Comparison of ENCODE assay signal across 8 mouse cellular contexts in the genomic region with DNA sequence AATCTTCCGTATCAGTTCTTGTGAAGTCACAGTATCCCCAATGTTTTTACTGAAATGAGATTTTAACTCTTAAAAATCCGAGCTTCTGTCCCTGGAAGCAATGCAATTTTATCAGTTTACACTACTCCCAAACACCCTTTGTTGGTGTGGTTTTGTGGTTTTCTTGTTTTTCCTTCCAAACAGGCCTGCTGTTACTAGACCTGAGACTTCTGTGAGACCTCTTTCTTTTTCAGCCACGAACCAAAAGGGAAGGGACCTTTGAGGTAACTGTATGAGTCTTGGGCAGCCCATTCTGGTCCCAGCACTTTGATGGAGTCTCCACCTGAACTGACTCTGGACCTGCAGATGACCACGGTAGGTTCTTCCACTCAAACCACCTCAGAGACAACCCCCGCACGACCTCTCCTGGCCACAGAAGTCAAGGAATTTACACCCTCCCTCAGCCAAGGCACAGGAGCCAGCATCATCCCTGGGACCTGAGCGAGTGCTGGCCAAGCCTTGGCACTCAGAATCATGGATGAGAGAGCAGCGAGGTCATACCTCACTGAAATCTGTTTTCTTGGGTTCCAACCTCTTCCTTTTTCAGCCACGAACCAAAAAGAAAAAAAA. TPM values are rescaled to one million over a fixed set of nuclear protein-coding genes. Genes with fewer than 3 reads are reported as not detected.
A peak's percentile ranks its signal among the peaks of the same experiment; 100 is the strongest.
DNase-seq lines count a peak whose midpoint lies in the region; ATAC-seq and TF ChIP-seq lines count a peak whose summit lies in the region.

No protein-coding gene starts in this region.

- peaks cover 17% of the 10 kb centered on the region for H3K27me3 ChIP-seq in heart, embryonic 11.5 days (ENCODE audit: control insufficient read depth, insufficient read depth, low read length)
- peaks cover 7% of the 10 kb centered on the region for H3K27me3 ChIP-seq in ES-Bruce4 (ENCODE audit: control insufficient read depth, insufficient read depth, low read length, poor library complexity, severe bottlenecking)
- H3K27me3 ChIP-seq in intestine, postnatal 0 days (replicated peaks; ENCODE audit: control insufficient read depth, insufficient read depth, low read length): peaks cover 16% of the 10 kb centered on the region
- 0 out of 2 replicates have a peak, but pooled peaks cover 6% of the 10 kb centered on the region for H3K27me3 ChIP-seq in stomach, embryonic 15.5 days (replicated peaks)

- H3K4me2 ChIP-seq in heart, embryonic 11.5 days: peak overlapping the region; percentile 70
- peak overlapping the region; percentile 95 for H3K4me2 ChIP-seq in intestine, postnatal 0 days (replicated peaks; ENCODE audit: low read depth)
- H3K4me2 ChIP-seq in stomach, embryonic 15.5 days: peak overlapping the region; percentile 93

- TF ChIP-seq POLR2A in ES-Bruce4 (IDR thresholded peaks at IDR 0.05; ENCODE audit: insufficient read depth, low read length): no peak

- 17% methylated on average over 9 of the region's 9 CpGs for WGBS in heart, embryonic 11.5 days (ENCODE audit: insufficient replicate concordance)
- WGBS in intestine, postnatal 0 days: 26% methylated on average over 9 of the region's 9 CpGs
- WGBS in stomach, embryonic 15.5 days: 28% methylated on average over 9 of the region's 9 CpGs

- H3K4me3 ChIP-seq in heart, embryonic 11.5 days (ENCODE audit: low read depth, low read length): peak overlapping the region; percentile 69; the same call in 1 of the 2 replicates
- no peak overlapping the region for H3K4me3 ChIP-seq in ES-Bruce4 (ENCODE audit: low read depth, low read length)
- peak overlapping the region; percentile 68; the same call in 1 of the 2 replicates for H3K4me3 ChIP-seq in intestine, postnatal 0 days (ENCODE audit: low read depth, low read length)
- peak overlapping the region; percentile 80 for H3K4me3 ChIP-seq in stomach, embryonic 15.5 days (replicated peaks)

- no peak overlapping the region for H3K27ac ChIP-seq in heart, embryonic 11.5 days (ENCODE audit: low read depth, low read length)
- no peak overlapping the region for H3K27ac ChIP-seq in ES-Bruce4 (ENCODE audit: insufficient read depth, low read length)
- H3K27ac ChIP-seq in intestine, postnatal 0 days (ENCODE audit: low read depth, low read length): no peak overlapping the region
- no peak overlapping the region for H3K27ac ChIP-seq in stomach, embryonic 15.5 days

- H3K9me3 ChIP-seq in heart, embryonic 11.5 days (replicated peaks; ENCODE audit: control insufficient read depth, low read length): peaks cover 3% of the 10 kb centered on the region; the same call in 1 of the 2 replicates
- no peaks in the 10 kb centered on the region for H3K9me3 ChIP-seq in ES-Bruce4 (replicated peaks; ENCODE audit: control insufficient read depth, insufficient read depth, low read length, poor library complexity, severe bottlenecking)
- no peaks in the 10 kb centered on the region for H3K9me3 ChIP-seq in intestine, postnatal 0 days (ENCODE audit: control insufficient read depth)
- no peaks in the 10 kb centered on the region for H3K9me3 ChIP-seq in stomach, embryonic 15.5 days

- no peak overlapping the region for H3K9ac ChIP-seq in heart, embryonic 11.5 days (ENCODE audit: low read depth, low read length)
- 0 out of 2 replicates have a peak overlapping the region, but pooled peaks have one; percentile 71 for H3K9ac ChIP-seq in ES-Bruce4 (ENCODE audit: low read depth, poor library complexity, severe bottlenecking)
- no peak overlapping the region for H3K9ac ChIP-seq in intestine, postnatal 0 days (ENCODE audit: low read depth, low read length)
- H3K9ac ChIP-seq in stomach, embryonic 15.5 days: peak overlapping the region; percentile 51; the same call in 1 of the 2 replicates

- no peaks in the 10 kb centered on the region for H3K4me1 ChIP-seq in heart, embryonic 11.5 days (ENCODE audit: control insufficient read depth, insufficient read depth, low read length)
- no peaks in the 10 kb centered on the region for H3K4me1 ChIP-seq in ES-Bruce4 (ENCODE audit: control insufficient read depth, insufficient read depth, low read length)
- no peaks in the 10 kb centered on the region for H3K4me1 ChIP-seq in intestine, postnatal 0 days (replicated peaks; ENCODE audit: control insufficient read depth, insufficient read depth, low read length)
- peaks cover 18% of the 10 kb centered on the region for H3K4me1 ChIP-seq in stomach, embryonic 15.5 days

- no peaks in the 10 kb centered on the region for H3K36me3 ChIP-seq in heart, embryonic 11.5 days (ENCODE audit: control insufficient read depth, insufficient read depth, low read length)
- no peaks in the 10 kb centered on the region for H3K36me3 ChIP-seq in ES-Bruce4 (ENCODE audit: control insufficient read depth, insufficient read depth, low read length, poor library complexity, severe bottlenecking)
- no peaks in the 10 kb centered on the region for H3K36me3 ChIP-seq in intestine, postnatal 0 days (ENCODE audit: control insufficient read depth, insufficient read depth)
- no peaks in the 10 kb centered on the region for H3K36me3 ChIP-seq in stomach, embryonic 15.5 days

- TF ChIP-seq CTCF in ES-Bruce4 (IDR thresholded peaks at IDR 0.05; ENCODE audit: low read depth, low read length): peak; percentile 7
- peak; percentile 24; the same call in 1 of the 2 replicates for TF ChIP-seq CTCF in intestine, postnatal 0 days (IDR thresholded peaks at IDR 0.05; ENCODE audit: low read depth)

- ATAC-seq in heart, embryonic 11.5 days (replicated peaks; ENCODE audit: insufficient number of reproducible peaks, low FRiP score, low TSS enrichment): no peak
- ATAC-seq in intestine, postnatal 0 days: no peak
- no peak for ATAC-seq in stomach, embryonic 15.5 days (ENCODE audit: insufficient read depth, low FRiP score, low read depth)

- no peak for TF ChIP-seq EP300 in ES-Bruce4 (IDR thresholded peaks at IDR 0.05; ENCODE audit: insufficient read depth, low read depth, low read length)

- DNase-seq in heart, adult 9 months (ENCODE audit: low spot score in 2 of 2): no peak
- peak; percentile 21 for DNase-seq in embryo, embryonic 10.5 days (ENCODE audit: low spot score)
- no peak for DNase-seq in urinary bladder, adult 18-20 months (ENCODE audit: low spot score in 2 of 2)
- DNase-seq in thymus, postnatal 0 days (ENCODE audit: low spot score): no peak

RNA-seq across cellular contexts. Expression of a gene that starts 1.6 kb away (rescaled TPM):
- 2.5 and 2.9 TPM in 2 replicates for polyA plus RNA-seq in heart, embryonic 11.5 days (2014; fragmentation: Nextera tagmentation; extraction: Ambion mirVana)
- polyA plus RNA-seq in ES-Bruce4 (2011; ENCODE audit: insufficient read depth, insufficient read length, low read depth, missing spikeins): 0.67 and 0.99 TPM in 2 replicates
- polyA plus RNA-seq in intestine, postnatal 0 days (2015; fragmentation: Nextera tagmentation; extraction: Ambion mirVana): 2.0 TPM in 2 replicates
- polyA plus RNA-seq in stomach, embryonic 15.5 days (2015; fragmentation: Nextera tagmentation; extraction: Ambion mirVana): 4.6 and 4.8 TPM in 2 replicates
- polyA plus RNA-seq in thymus, postnatal 0 days (2015; fragmentation: Nextera tagmentation; extraction: Ambion mirVana): 3.1 TPM in 2 replicates

Comparison
In these comparisons a context has a peak if more than half of its experiments do, and no peak if none do; other contexts are left out.
1. H3K9ac ChIP-seq: peak in ES-Bruce4 (single experiment) and stomach, embryonic 15.5 days (single experiment); none in heart, embryonic 11.5 days (single experiment) and intestine, postnatal 0 days (single experiment).
2. Peak in every context shown above with its lines, with median percentiles within 50 percentile points of each other: H3K4me2 ChIP-seq.